Mouse (Mus musculus): ENCODE data around the gene Tub. TPM values are rescaled to one million over a fixed set of nuclear protein-coding genes. Genes with fewer than 3 reads are reported as not detected.

The Tub gene
- total and polyA plus RNA-seq, 2 experiments, result under 0.01 TPM; not detected in 1

DNA sequence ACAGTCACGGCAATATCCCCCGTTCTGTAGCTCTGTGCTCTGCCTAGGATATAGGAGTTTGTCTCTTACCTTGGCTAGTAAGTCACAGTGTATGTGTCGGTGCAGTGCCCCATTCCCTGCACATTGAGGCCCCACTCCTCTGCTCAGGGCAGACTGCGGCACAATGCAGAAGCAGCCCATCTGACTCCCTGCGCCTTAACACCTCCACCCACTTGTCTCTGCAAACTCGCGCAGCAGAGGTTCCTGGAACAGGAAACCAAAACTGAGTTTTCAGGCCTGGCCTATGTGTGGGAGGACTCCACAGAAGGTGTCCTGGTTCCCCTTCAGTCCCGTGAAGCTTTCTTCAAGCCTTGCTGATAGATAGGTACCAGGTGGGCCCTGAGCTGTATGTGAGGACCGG lies 41.1 kb downstream of the Tub start:
- no peak for TF ChIP-seq POLR2A (IDR thresholded peaks at IDR 0.05; ENCODE audit: extremely low read depth, insufficient read depth, low read length)
- TF ChIP-seq CTCF (IDR thresholded peaks at IDR 0.05; ENCODE audit: low read depth, low read length), result no peak
- H3K27me3 ChIP-seq (ENCODE audit: control insufficient read depth, insufficient read depth, low read length), result no peaks in the 10 kb centered on the region
- 81% methylated on average over 9 of the region's 9 CpGs for WGBS

GRCm38 (mm10) chr7:108993230-108993629 lies 43.1 kb downstream of the Tub start:
- no peaks in the 10 kb centered on the region for H3K27me3 ChIP-seq (ENCODE audit: control insufficient read depth, insufficient read depth, low read length)
- H3K4me1 ChIP-seq (ENCODE audit: control insufficient read depth, insufficient read depth, low read length), result no peaks in the 10 kb centered on the region
- no peak overlapping the region for H3K4me3 ChIP-seq (ENCODE audit: insufficient read depth, low read depth, low read length)
- H3K36me3 ChIP-seq (ENCODE audit: control insufficient read depth, insufficient read depth, low read length), result no peaks in the 10 kb centered on the region
- no peak for DNase-seq (ENCODE audit: extremely low read depth, low read depth, low spot score)
- 73% methylated on average over 7 of the region's 7 CpGs for WGBS
- TF ChIP-seq POLR2A (IDR thresholded peaks at IDR 0.05; ENCODE audit: extremely low read depth, insufficient read depth, low read length) (no peak), CTCF (IDR thresholded peaks at IDR 0.05; ENCODE audit: low read depth, low read length) (no peak)
- H3K27ac ChIP-seq (replicated peaks; ENCODE audit: insufficient read depth, low read depth, low read length), result no peak overlapping the region
- no peak overlapping the region for H3K9ac ChIP-seq (ENCODE audit: low read depth, low read length)
- no peaks in the 10 kb centered on the region for H3K79me2 ChIP-seq (ENCODE audit: control insufficient read depth, insufficient read depth, low read length)

More for the DNA sequence above, 41.1 kb downstream of the Tub start:
- Histone ChIP-seq H3K36me3 (ENCODE audit: control insufficient read depth, insufficient read depth, low read length) (no peaks in the 10 kb centered on the region), H3K27ac (replicated peaks; ENCODE audit: insufficient read depth, low read depth, low read length) (no peak overlapping the region), H3K79me2 (ENCODE audit: control insufficient read depth, insufficient read depth, low read length) (no peaks in the 10 kb centered on the region), H3K9ac (ENCODE audit: low read depth, low read length) (no peak overlapping the region), H3K4me1 (ENCODE audit: control insufficient read depth, insufficient read depth, low read length) (no peaks in the 10 kb centered on the region), H3K4me3 (ENCODE audit: insufficient read depth, low read depth, low read length) (no peak overlapping the region)
- DNase-seq (ENCODE audit: extremely low read depth, low read depth, low spot score), result no peak

- H3K9ac ChIP-seq (ENCODE audit: low read depth, low read length), result no peak overlapping the region
- no peak for DNase-seq (ENCODE audit: extremely low read depth, low read depth, low spot score)
- TF ChIP-seq CTCF (IDR thresholded peaks at IDR 0.05; ENCODE audit: low read depth, low read length) (no peak), POLR2A (IDR thresholded peaks at IDR 0.05; ENCODE audit: extremely low read depth, insufficient read depth, low read length) (no peak)
- no peaks in the 10 kb centered on the region for H3K27me3 ChIP-seq (ENCODE audit: control insufficient read depth, insufficient read depth, low read length)
- no peak overlapping the region for H3K4me3 ChIP-seq (ENCODE audit: insufficient read depth, low read depth, low read length)
- no peaks in the 10 kb centered on the region for H3K36me3 ChIP-seq (ENCODE audit: control insufficient read depth, insufficient read depth, low read length)
- H3K27ac ChIP-seq (replicated peaks; ENCODE audit: insufficient read depth, low read depth, low read length), result no peak overlapping the region
- 85% methylated on average over 3 of the region's 3 CpGs for WGBS
- no peaks in the 10 kb centered on the region for H3K79me2 ChIP-seq (ENCODE audit: control insufficient read depth, insufficient read depth, low read length)
- H3K4me1 ChIP-seq (ENCODE audit: control insufficient read depth, insufficient read depth, low read length), result no peaks in the 10 kb centered on the region
These were observed 43.7 kb downstream of the Tub start for GRCm38 (mm10) chr7:108993881-108994291.

- no peaks in the 10 kb centered on the region for H3K27me3 ChIP-seq (ENCODE audit: control insufficient read depth, insufficient read depth, low read length)
- 71% methylated on average over 6 of the region's 6 CpGs for WGBS
- TF ChIP-seq CTCF (IDR thresholded peaks at IDR 0.05; ENCODE audit: low read depth, low read length), result no peak
- TF ChIP-seq POLR2A (IDR thresholded peaks at IDR 0.05; ENCODE audit: extremely low read depth, insufficient read depth, low read length), result no peak
These were observed 46.0 kb downstream of the Tub start for GRCm38 (mm10) chr7:108996156-108996555.

DNA sequence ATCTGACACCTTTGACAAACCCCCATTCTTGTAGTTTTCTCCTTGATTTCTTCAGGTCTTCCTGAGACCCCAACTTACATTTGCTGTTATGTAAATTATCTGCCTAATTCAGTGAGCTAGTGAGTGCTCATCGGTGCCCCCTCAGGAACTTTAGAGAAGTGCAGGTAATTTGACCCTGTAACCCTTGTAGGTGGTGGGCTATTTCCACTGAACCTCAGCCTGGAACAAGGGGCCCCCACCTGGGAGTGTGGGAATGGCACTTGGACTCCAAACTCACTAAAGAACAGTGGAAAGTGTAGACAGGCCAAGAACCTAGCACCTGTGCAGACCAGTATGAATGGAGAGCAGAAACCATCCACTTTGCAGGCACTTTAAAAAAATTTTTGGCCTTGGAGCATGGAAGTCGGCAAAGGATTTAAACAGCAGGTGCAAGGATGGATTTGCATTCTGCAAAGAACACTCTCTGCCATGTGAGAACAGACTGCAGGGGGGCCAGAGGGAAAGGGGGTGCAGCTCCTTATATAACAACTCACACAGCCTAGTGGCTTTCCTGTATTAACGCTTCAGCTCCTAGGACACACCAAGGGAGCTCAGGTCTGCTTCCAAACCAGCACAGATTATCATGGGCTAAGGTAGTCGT lies 50.3 kb downstream of the Tub start:
- H3K27ac ChIP-seq (replicated peaks; ENCODE audit: insufficient read depth, low read depth, low read length), result no peak overlapping the region
- no peaks in the 10 kb centered on the region for H3K36me3 ChIP-seq (ENCODE audit: control insufficient read depth, insufficient read depth, low read length)
- no peak for DNase-seq (ENCODE audit: extremely low read depth, low read depth, low spot score)
- H3K27me3 ChIP-seq (ENCODE audit: control insufficient read depth, insufficient read depth, low read length), result no peaks in the 10 kb centered on the region
- 46% methylated on average over 4 of the region's 4 CpGs for WGBS
- no peaks in the 10 kb centered on the region for H3K4me1 ChIP-seq (ENCODE audit: control insufficient read depth, insufficient read depth, low read length)
- no peak overlapping the region for H3K4me3 ChIP-seq (ENCODE audit: insufficient read depth, low read depth, low read length)
- TF ChIP-seq CTCF (IDR thresholded peaks at IDR 0.05; ENCODE audit: low read depth, low read length) (no peak), POLR2A (IDR thresholded peaks at IDR 0.05; ENCODE audit: extremely low read depth, insufficient read depth, low read length) (no peak)
- H3K79me2 ChIP-seq (ENCODE audit: control insufficient read depth, insufficient read depth, low read length), result no peaks in the 10 kb centered on the region
- no peak overlapping the region for H3K9ac ChIP-seq (ENCODE audit: low read depth, low read length)

More at GRCm38 (mm10) chr7:108996156-108996555, 46.0 kb downstream of the Tub start:
- Histone ChIP-seq H3K4me3 (ENCODE audit: insufficient read depth, low read depth, low read length) (no peak overlapping the region), H3K9ac (ENCODE audit: low read depth, low read length) (no peak overlapping the region), H3K4me1 (ENCODE audit: control insufficient read depth, insufficient read depth, low read length) (no peaks in the 10 kb centered on the region), H3K27ac (replicated peaks; ENCODE audit: insufficient read depth, low read depth, low read length) (no peak overlapping the region), H3K79me2 (ENCODE audit: control insufficient read depth, insufficient read depth, low read length) (no peaks in the 10 kb centered on the region), H3K36me3 (ENCODE audit: control insufficient read depth, insufficient read depth, low read length) (no peaks in the 10 kb centered on the region)
- DNase-seq (ENCODE audit: extremely low read depth, low read depth, low spot score), result no peak

- no peak for DNase-seq (ENCODE audit: extremely low read depth, low read depth, low spot score)
- WGBS, result 76% methylated on average over 4 of the region's 4 CpGs
- Histone ChIP-seq H3K27me3 (ENCODE audit: control insufficient read depth, insufficient read depth, low read length) (no peaks in the 10 kb centered on the region), H3K4me3 (ENCODE audit: insufficient read depth, low read depth, low read length) (no peak overlapping the region), H3K79me2 (ENCODE audit: control insufficient read depth, insufficient read depth, low read length) (no peaks in the 10 kb centered on the region), H3K4me1 (ENCODE audit: control insufficient read depth, insufficient read depth, low read length) (no peaks in the 10 kb centered on the region), H3K36me3 (ENCODE audit: control insufficient read depth, insufficient read depth, low read length) (no peaks in the 10 kb centered on the region), H3K27ac (replicated peaks; ENCODE audit: insufficient read depth, low read depth, low read length) (no peak overlapping the region), H3K9ac (ENCODE audit: low read depth, low read length) (no peak overlapping the region)
- TF ChIP-seq CTCF (IDR thresholded peaks at IDR 0.05; ENCODE audit: low read depth, low read length) (no peak), POLR2A (IDR thresholded peaks at IDR 0.05; ENCODE audit: extremely low read depth, insufficient read depth, low read length) (no peak)
These were observed 51.8 kb downstream of the Tub start for GRCm38 (mm10) chr7:109001971-109002370.

Measured in liver, adult 2 months (tissue).